Mouse (Mus musculus) myocyte (in vitro differentiated cells): ENCODE results near the gene Ifnar2.

Experiments
- MAX ChIP-seq: IDR thresholded peaks from one replicate; pipeline ENCODE4 v1.6.1; 2011; ENCODE audit warnings: low read depth, mild to moderate bottlenecking, control low read depth
- MYOG ChIP-seq, 3 experiments: IDR thresholded peaks; one replicate each; pipeline ENCODE4 v1.6.1; 2011; ENCODE audit warnings: control low read depth in 2 of 3, low read depth in 2 of 3, mild to moderate bottlenecking in 2 of 3; ENCODE audit not compliant: insufficient read length in 2 of 3, control insufficient read depth in 1 of 3, insufficient read depth in 1 of 3
- USF1 ChIP-seq: IDR thresholded peaks from one replicate; pipeline ENCODE4 v1.6.1; 2011; ENCODE audit warnings: low read depth, mild to moderate bottlenecking, control low read depth, moderate library complexity

DNA sequence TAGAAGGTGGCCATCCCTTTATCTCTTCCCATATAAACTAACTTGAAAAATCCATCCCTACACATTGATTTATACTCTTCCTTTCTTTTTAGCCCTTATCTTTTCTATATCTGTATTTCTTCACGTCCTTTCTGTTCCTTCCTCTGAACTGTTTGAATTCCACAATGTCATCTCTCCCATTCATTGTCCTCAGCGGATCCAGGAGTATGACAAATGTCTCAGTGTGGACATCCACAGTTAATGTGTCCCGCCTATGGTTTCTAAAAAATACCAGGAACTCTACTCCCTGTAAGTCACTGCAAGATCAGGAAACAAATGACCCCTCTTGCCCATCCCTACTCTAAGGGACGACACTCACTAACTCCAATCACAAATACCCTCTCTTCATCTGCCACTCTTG, 11.6 kb downstream of the Ifnar2 start:
- no peak for TF ChIP-seq USF1
- TF ChIP-seq MAX: no peak
- TF ChIP-seq MYOG (IDR thresholded peaks at IDR 0.05; ENCODE audit: control insufficient read depth in 1 of 3, insufficient read depth in 1 of 3, insufficient read length in 2 of 3, low read depth in 2 of 3): no peak
